In the genomic region with DNA sequence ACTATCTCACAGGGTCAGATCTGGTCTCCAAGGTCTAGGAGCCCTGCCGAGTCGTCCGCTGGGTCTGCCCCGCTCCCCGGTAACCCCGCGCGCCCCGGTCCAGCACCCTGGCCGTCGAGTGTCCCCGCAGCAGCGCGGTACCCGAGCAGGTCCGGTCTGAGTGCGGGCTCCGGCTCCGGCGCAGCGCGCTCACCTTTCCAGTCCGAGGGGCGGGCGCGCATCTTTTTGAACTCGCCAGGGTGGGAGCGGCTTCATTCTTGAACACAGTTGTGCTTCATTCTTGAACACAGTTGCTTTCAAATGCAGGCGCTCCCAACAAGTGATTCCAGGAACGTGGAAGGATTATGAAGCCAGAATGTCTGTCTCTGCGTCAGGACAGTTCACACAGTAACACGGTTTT, we compare ENCODE assay signal across 12 mouse cellular contexts. TPM values are rescaled to one million over a fixed set of nuclear protein-coding genes. Genes with fewer than 3 reads are reported as not detected.
DNase-seq lines count a peak whose midpoint lies in the region; ATAC-seq lines count a peak whose summit lies in the region.
"Had no signal": no experiment of that assay in that cellular context is flagged by ENCODE, and none has a peak within 500 bp of the region (broad histone marks: within the 10 kb centered on the region; RNA-seq: fewer than 3 reads in every experiment).

No protein-coding gene starts in this region.

- no peak for ATAC-seq in heart, embryonic 16.5 days (replicated peaks; ENCODE audit: extremely low read depth, insufficient read depth, low FRiP score)
- ATAC-seq in hindbrain, embryonic 15.5 days (ENCODE audit: low FRiP score, low read depth) = no peak
- no peak for ATAC-seq in CD4-positive, CD25-positive, alpha-beta regulatory T cell, adult 4 months

- H3K4me1 ChIP-seq in heart, embryonic 16.5 days (ENCODE audit: control insufficient read depth, insufficient read depth, low read length) = peaks cover 3% of the 10 kb centered on the region; the same call in 1 of the 2 replicates
- H3K4me1 ChIP-seq in hindbrain, embryonic 15.5 days (replicated peaks) = peaks cover 5% of the 10 kb centered on the region

- peak overlapping the region; percentile 65 for H3K4me2 ChIP-seq in heart, embryonic 16.5 days (ENCODE audit: low read depth, low read length)
- peak overlapping the region; percentile 72 for H3K4me2 ChIP-seq in hindbrain, embryonic 15.5 days

- no peak overlapping the region for H3K27ac ChIP-seq in heart, embryonic 16.5 days (ENCODE audit: low read length)
- no peak overlapping the region for H3K27ac ChIP-seq in hindbrain, embryonic 15.5 days (replicated peaks)

- peak overlapping the region; percentile 47 for H3K4me3 ChIP-seq in heart, embryonic 16.5 days (ENCODE audit: low read length)
- H3K4me3 ChIP-seq in hindbrain, embryonic 15.5 days = peak overlapping the region; percentile 41

- H3K36me3 ChIP-seq in heart, embryonic 16.5 days (ENCODE audit: control insufficient read depth, insufficient read depth) = no peaks in the 10 kb centered on the region
- no peaks in the 10 kb centered on the region for H3K36me3 ChIP-seq in hindbrain, embryonic 15.5 days

- no peak for DNase-seq in heart, adult 8-10 months (ENCODE audit: low spot score)
- DNase-seq in embryo, embryonic 9.5 days (ENCODE audit: extremely low spot score) = peak; percentile 28
- DNase-seq in neural tube, embryonic 10.5 days (ENCODE audit: extremely low spot score, low spot score) = peak; percentile 41
- no peak for DNase-seq in right cerebral cortex, adult 2 months (ENCODE audit: low spot score in 2 of 2)
- no peak for DNase-seq in adrenal gland, postnatal 10 days
- DNase-seq: cerebellum, adult 11-12 months; thymus, adult 2 months had no signal

- H3K9me3 ChIP-seq in heart, embryonic 16.5 days (replicated peaks; ENCODE audit: control insufficient read depth, low read length) = no peaks in the 10 kb centered on the region
- H3K9me3 ChIP-seq in hindbrain, embryonic 15.5 days = no peaks in the 10 kb centered on the region

- H3K27me3 ChIP-seq in heart, embryonic 16.5 days (ENCODE audit: control insufficient read depth, insufficient read depth, low read length) = peaks cover 9% of the 10 kb centered on the region
- peaks cover 9% of the 10 kb centered on the region for H3K27me3 ChIP-seq in hindbrain, embryonic 15.5 days
- H3K27me3 ChIP-seq: CH12.LX had no signal

- H3K9ac ChIP-seq in heart, embryonic 16.5 days (ENCODE audit: low read length) = 0 out of 2 replicates have a peak overlapping the region, but pooled peaks have one; percentile 34
- H3K9ac ChIP-seq in hindbrain, embryonic 15.5 days = no peak overlapping the region

- WGBS in heart, embryonic 16.5 days = 5% methylated on average over 32 of the region's 32 CpGs
- WGBS in hindbrain, embryonic 15.5 days = 5% methylated on average over 32 of the region's 32 CpGs

RNA-seq across cellular contexts. Expression of gene Hyls1, which starts 4.2 kb away (rescaled TPM):
- polyA plus RNA-seq in heart, embryonic 16.5 days (2015; fragmentation: Nextera tagmentation; extraction: Ambion mirVana) = 14.4 and 14.5 TPM in 2 replicates
- total RNA-seq in heart, adult 8-10 months (2022) = 1 to 10 TPM; 1.2 to 2.8 (median 2.0) TPM
- 15.3 and 16.2 TPM in 2 replicates for polyA plus RNA-seq in hindbrain, embryonic 15.5 days (2015; fragmentation: Nextera tagmentation; extraction: Ambion mirVana)
- polyA plus RNA-seq in CD4-positive, CD25-positive, alpha-beta regulatory T cell, adult 4 months (2017; shearing (Covaris generic)) = 1 to 10 TPM; 4.4 to 7.4 TPM
- 1 to 10 TPM; 3.3 to 5.0 TPM for total RNA-seq in adrenal gland, postnatal 10 days (2021)

RNA-seq across cellular contexts. Expression of gene Pate2, which starts 4.3 kb away (rescaled TPM):
- 0.37 and 0.53 TPM in 2 replicates for polyA plus RNA-seq in heart, embryonic 16.5 days (2015; fragmentation: Nextera tagmentation; extraction: Ambion mirVana)
- total RNA-seq in heart, adult 8-10 months (2022) = not detected
- 0.94 and 0.97 TPM in 2 replicates for polyA plus RNA-seq in hindbrain, embryonic 15.5 days (2015; fragmentation: Nextera tagmentation; extraction: Ambion mirVana)
- not detected for polyA plus RNA-seq in CD4-positive, CD25-positive, alpha-beta regulatory T cell, adult 4 months (2017; shearing (Covaris generic))
- total RNA-seq in adrenal gland, postnatal 10 days (2021) = under 1 TPM in 1 of 2 experiments, not detected in 1; 0.79 TPM

RNA-seq across cellular contexts. Expression of gene Pus3, which starts 16.0 kb away (rescaled TPM):
- 13.6 and 14.3 TPM in 2 replicates for polyA plus RNA-seq in heart, embryonic 16.5 days (2015; fragmentation: Nextera tagmentation; extraction: Ambion mirVana)
- 1 to 10 TPM; 5.1 to 6.3 (median 5.7) TPM for total RNA-seq in heart, adult 8-10 months (2022)
- polyA plus RNA-seq in hindbrain, embryonic 15.5 days (2015; fragmentation: Nextera tagmentation; extraction: Ambion mirVana) = 15.6 and 16.6 TPM in 2 replicates
- polyA plus RNA-seq in CD4-positive, CD25-positive, alpha-beta regulatory T cell, adult 4 months (2017; shearing (Covaris generic)) = 10 to 100 TPM; 24.2 to 27.3 TPM
- 10 to 100 TPM; 12.3 to 16.3 TPM for total RNA-seq in adrenal gland, postnatal 10 days (2021)

RNA-seq across cellular contexts. Expression of gene Ddx25, which starts 16.1 kb away (rescaled TPM):
- 0.57 and 0.63 TPM in 2 replicates for polyA plus RNA-seq in heart, embryonic 16.5 days (2015; fragmentation: Nextera tagmentation; extraction: Ambion mirVana)
- total RNA-seq in heart, adult 8-10 months (2022) = under 1 TPM in 1 of 4 experiments, not detected in 3; 0.03 TPM
- polyA plus RNA-seq in hindbrain, embryonic 15.5 days (2015; fragmentation: Nextera tagmentation; extraction: Ambion mirVana) = 26.4 and 28.7 TPM in 2 replicates
- under 1 TPM; 0.05 to 0.11 TPM for polyA plus RNA-seq in CD4-positive, CD25-positive, alpha-beta regulatory T cell, adult 4 months (2017; shearing (Covaris generic))
- total RNA-seq in adrenal gland, postnatal 10 days (2021) = under 1 TPM; 0.75 to 0.85 TPM

RNA-seq across cellular contexts. Expression of gene Pate4, which starts 37.3 kb away (rescaled TPM):
- polyA plus RNA-seq in heart, embryonic 16.5 days (2015; fragmentation: Nextera tagmentation; extraction: Ambion mirVana) = not detected in 2 replicates
- total RNA-seq in heart, adult 8-10 months (2022) = not detected
- polyA plus RNA-seq in hindbrain, embryonic 15.5 days (2015; fragmentation: Nextera tagmentation; extraction: Ambion mirVana) = not detected in 2 replicates
- polyA plus RNA-seq in CD4-positive, CD25-positive, alpha-beta regulatory T cell, adult 4 months (2017; shearing (Covaris generic)) = not detected
- total RNA-seq in adrenal gland, postnatal 10 days (2021) = not detected
- total RNA-seq: CH12.LX; megakaryocyte progenitor cell, adult 5-6 weeks had no signal
- polyA plus RNA-seq: thymus, adult 2 months had no signal

Comparison
In these comparisons a context has a peak if more than half of its experiments do, and no peak if none do; other contexts are left out.
1. DNase-seq: peak in embryo, embryonic 9.5 days (single experiment) and neural tube, embryonic 10.5 days (single experiment); none in heart, adult 8-10 months (single experiment), right cerebral cortex, adult 2 months (0 of 2) and adrenal gland, postnatal 10 days (single experiment).